In genomic region chr6:92091767-92092489, GRCm38 (mm10) we compare ENCODE assay signal across 8 mouse cellular contexts. TPM values are rescaled to one million over a fixed set of nuclear protein-coding genes. Genes with fewer than 3 reads are reported as not detected.
DNase-seq lines count a peak whose midpoint lies in the region; ATAC-seq lines count a peak whose summit lies in the region.

No protein-coding gene starts in this region.

- peak overlapping the region; percentile 95 for H3K4me3 ChIP-seq in lung, embryonic 16.5 days (ENCODE audit: low read length)

- peak overlapping the region; percentile 75 for H3K4me2 ChIP-seq in lung, embryonic 16.5 days (ENCODE audit: low read depth, low read length)

- ATAC-seq in hematopoietic stem cell, adult 5-6 weeks (replicated peaks in 1 of 2; ENCODE audit: insufficient read depth in 1 of 2, low FRiP score in 2 of 2, low TSS enrichment in 1 of 2, low read depth in 1 of 2, poor library complexity in 2 of 2, severe bottlenecking in 2 of 2) = peak; percentile 97 to 99
- peak; percentile 99 for ATAC-seq in lung, embryonic 16.5 days (ENCODE audit: low read depth)

- 0% methylated on average over 49 of the region's 81 CpGs for WGBS in lung, embryonic 16.5 days

- peak overlapping the region; percentile 100 for H3K27ac ChIP-seq in lung, embryonic 16.5 days (ENCODE audit: low read length)

- H3K36me3 ChIP-seq in lung, embryonic 16.5 days (ENCODE audit: control insufficient read depth, insufficient read depth, low read length) = no peaks in the 10 kb centered on the region

- peaks cover 22% of the 10 kb centered on the region for H3K4me1 ChIP-seq in lung, embryonic 16.5 days (replicated peaks; ENCODE audit: control insufficient read depth, insufficient read depth, low read length)

- peak; percentile 86 for DNase-seq in MEL-GATA-1-ER (ENCODE audit: extremely low read depth, low read depth)
- peak; percentile 100 for DNase-seq in cerebellum, adult 8-10 months
- peak; percentile 98 for DNase-seq in forelimb bud, embryonic 11.5 days (ENCODE audit: low read depth, low spot score)
- DNase-seq in layer of hippocampus, adult 9-10 months (ENCODE audit: low spot score) = peak; percentile 99
- peak; percentile 100 for DNase-seq in ovary, postnatal 10 days (ENCODE audit: low spot score)
- peak; percentile 100 for DNase-seq in thymus, postnatal 10 days (ENCODE audit: low spot score in 2 of 2)

- H3K9me3 ChIP-seq in lung, embryonic 16.5 days (ENCODE audit: control insufficient read depth, low read length) = no peaks in the 10 kb centered on the region

- H3K9ac ChIP-seq in lung, embryonic 16.5 days (ENCODE audit: low read length) = peak overlapping the region; percentile 99

- no peaks in the 10 kb centered on the region for H3K27me3 ChIP-seq in lung, embryonic 16.5 days (ENCODE audit: control insufficient read depth, insufficient read depth, low read depth, low read length)

RNA-seq across cellular contexts. Expression of gene Nr2c2, which starts 0.7 kb away (rescaled TPM):
- 68.7 and 81.9 TPM in 2 replicates for total RNA-seq in hematopoietic stem cell, adult 5-6 weeks (2017)
- 14.8 and 15.3 TPM in 2 replicates for polyA plus RNA-seq in lung, embryonic 16.5 days (2015; fragmentation: Nextera tagmentation; extraction: Ambion mirVana)

Comparison
In these comparisons a context has a peak if more than half of its experiments do, and no peak if none do; other contexts are left out.
1. Peak in every context shown above with its lines: DNase-seq, ATAC-seq, H3K4me3 ChIP-seq and H3K27ac ChIP-seq.